Mouse (Mus musculus) olfactory bulb, adult 2 months (tissue): ENCODE measurements around the gene Adgrb2. TPM values are rescaled to one million over a fixed set of nuclear protein-coding genes. Genes with fewer than 3 reads are reported as not detected.

ENCODE experiments used
- H3K27ac ChIP-seq: fragments of 200-500 bp; 2 replicates; pipeline ENCODE4 v1.5.1; 2012; ENCODE audit warnings: low read depth, low read length; ENCODE audit not compliant: insufficient read depth
- H3K4me1 ChIP-seq: fragments of 200-500 bp; 2 replicates; pipeline ENCODE4 v1.6.1; 2012; ENCODE audit warnings: low read length; ENCODE audit not compliant: control insufficient read depth, insufficient read depth
- H3K4me3 ChIP-seq: fragments of 200-500 bp; 2 replicates; pipeline ENCODE4 v1.5.1; 2012; ENCODE audit warnings: mild to moderate bottlenecking, low read depth, low read length, moderate library complexity; ENCODE audit not compliant: insufficient read depth
- CTCF ChIP-seq: fragments of 200-500 bp; IDR thresholded peaks from 2 replicates; pipeline ENCODE4 v1.5.1; 2012; ENCODE audit warnings: low read depth, mild to moderate bottlenecking, low read length, moderate library complexity; ENCODE audit not compliant: insufficient read depth
- POLR2A ChIP-seq: fragments of 200-500 bp; IDR thresholded peaks from 2 replicates; pipeline ENCODE4 v1.6.1; 2012; ENCODE audit warnings: mild to moderate bottlenecking, low read depth, low read length, moderate library complexity; ENCODE audit not compliant: insufficient read depth
- WGBS: fragments of 180-500 bp; shearing (Covaris S2); methylation state at CpG from one replicate; pipeline ENCODE4 v1.1.7; 2018; 5-methylcytosine and 5-hydroxymethylcytosine counted together
- polyA plus RNA-seq: library from polyadenylated mRNA; stranded (reverse); fragments of >200 nt; gene quantifications from 2 replicates; pipeline ENCODE4 v1.2.4, GENCODE M21; 2012; ENCODE audit warnings: low replicate concordance; ENCODE audit not compliant: missing spikeins, insufficient read depth, insufficient read length

Adgrb2 gene
- polyA plus RNA-seq, 1 experiment: not detected

DNA sequence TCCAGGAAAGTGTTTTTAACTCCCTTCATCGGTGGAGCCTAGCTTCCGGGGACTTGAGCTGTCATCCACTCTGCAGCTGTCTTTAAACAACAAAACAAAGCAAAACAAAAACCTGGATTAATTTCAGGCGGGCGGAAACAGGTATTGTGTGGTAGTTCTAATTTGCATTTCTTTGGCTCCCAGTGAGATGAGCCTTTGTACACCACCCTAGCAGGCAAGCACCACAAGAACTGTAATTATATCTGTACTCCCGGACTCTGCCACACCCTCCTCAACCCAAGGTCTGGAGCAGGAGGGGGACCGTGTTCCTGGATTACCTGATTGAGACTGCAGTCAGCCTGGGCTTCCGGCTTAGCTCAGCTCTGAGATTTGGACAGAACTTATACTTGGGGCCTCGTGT lies 14.5 kb upstream of the Adgrb2 start:
- Histone ChIP-seq H3K27ac (no peak overlapping the region), H3K4me1 (peaks cover 47% of the 10 kb centered on the region), H3K4me3 (no peak overlapping the region)
- WGBS: 54% methylated on average over 8 of the region's 8 CpGs
- TF ChIP-seq POLR2A: no peak
- TF ChIP-seq CTCF: no peak

DNA sequence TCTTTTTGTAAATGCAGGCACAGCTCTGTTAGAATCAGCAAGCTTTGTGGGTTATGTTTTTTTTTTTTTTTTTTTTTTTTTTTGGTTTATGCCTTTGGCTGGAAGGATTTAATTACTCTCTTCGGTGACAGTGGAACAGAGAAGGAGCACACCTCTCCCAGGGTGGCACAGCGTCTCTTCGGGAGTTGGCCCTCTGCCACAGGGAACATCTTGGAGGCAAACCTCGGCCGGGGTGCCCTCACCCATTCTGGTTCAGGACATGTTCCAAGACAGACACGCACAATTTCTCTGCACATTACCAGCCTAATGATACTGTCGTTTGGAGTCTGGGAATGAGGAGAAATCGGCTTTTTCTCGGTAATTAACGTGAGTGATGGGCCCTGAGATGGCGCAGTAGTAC lies 13.8 kb upstream of the Adgrb2 start:
- Histone ChIP-seq H3K4me3 (no peak overlapping the region), H3K4me1 (peaks cover 40% of the 10 kb centered on the region), H3K27ac (no peak overlapping the region)
- no peak for TF ChIP-seq CTCF
- TF ChIP-seq POLR2A: no peak
- WGBS: 40% methylated on average over 11 of the region's 11 CpGs

DNA sequence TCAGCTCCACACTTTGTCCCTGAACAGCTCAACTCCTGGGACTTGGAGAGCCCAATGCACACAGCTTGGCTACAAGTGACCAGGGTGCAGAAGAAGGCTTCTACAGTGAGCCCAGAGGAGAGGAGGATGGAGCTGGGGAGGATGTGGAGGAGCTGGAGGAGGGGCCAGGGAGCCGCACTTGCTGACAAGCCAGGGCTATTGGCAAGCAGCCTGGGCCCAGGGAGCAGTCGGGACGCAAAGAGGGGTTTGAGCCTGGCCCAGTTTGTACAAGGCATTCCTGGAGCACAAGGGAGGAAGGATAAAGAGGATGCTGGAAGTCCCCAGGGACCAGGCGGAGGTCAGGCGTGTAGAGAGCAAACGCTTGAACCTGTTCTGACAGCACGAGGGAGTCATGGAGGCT lies 12.7 kb upstream of the Adgrb2 start:
- 50% methylated on average over 7 of the region's 7 CpGs for WGBS
- peaks cover 34% of the 10 kb centered on the region for H3K4me1 ChIP-seq

DNA sequence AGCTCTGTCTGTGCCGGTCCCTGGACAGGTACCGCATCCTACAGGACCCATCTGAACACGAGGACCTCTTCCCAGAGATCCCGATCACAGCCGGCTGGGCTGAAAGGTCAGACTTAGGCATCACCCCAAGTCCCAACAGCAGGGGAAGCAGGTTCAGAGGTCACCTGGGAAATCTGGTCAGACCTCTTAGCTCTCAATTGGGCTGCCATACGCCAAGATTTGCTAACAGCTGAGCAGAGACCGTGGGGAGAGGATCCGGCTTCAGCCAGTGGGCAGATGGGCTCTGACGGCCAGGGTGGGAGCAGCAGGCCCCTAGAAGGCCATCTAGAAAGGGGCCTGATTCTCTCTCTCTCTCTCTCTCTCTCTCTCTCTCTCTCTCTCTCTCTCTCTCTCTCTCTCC lies 10.4 kb upstream of the Adgrb2 start:
- H3K27ac ChIP-seq: no peak overlapping the region
- TF ChIP-seq CTCF (no peak), POLR2A (no peak)
- H3K4me3 ChIP-seq: no peak overlapping the region
- H3K4me1 ChIP-seq: peaks cover 35% of the 10 kb centered on the region
- 76% methylated on average over 9 of the region's 9 CpGs for WGBS

More for the DNA sequence above, 12.7 kb upstream of the Adgrb2 start:
- Histone ChIP-seq H3K27ac (no peak overlapping the region), H3K4me3 (no peak overlapping the region)
- TF ChIP-seq CTCF (no peak), POLR2A (no peak)

DNA sequence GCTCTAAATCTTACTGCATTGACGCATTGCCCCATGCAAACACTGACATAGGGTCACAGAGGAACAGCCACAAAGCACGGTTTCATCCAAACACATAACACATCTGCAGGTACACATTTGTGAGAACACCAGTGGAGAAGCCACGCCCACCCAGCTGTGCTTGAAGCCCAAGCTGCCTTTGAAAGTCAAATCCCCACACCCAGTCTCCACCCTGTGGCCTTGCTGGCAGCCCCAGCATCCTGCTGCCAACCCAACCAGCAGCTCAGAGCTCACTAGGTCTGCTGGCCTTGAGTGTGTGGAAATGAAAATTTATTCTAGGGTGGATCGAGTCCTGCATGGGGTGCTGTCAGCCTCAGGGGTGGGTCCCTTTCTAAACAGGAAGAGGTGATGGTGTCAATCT lies 7.4 kb upstream of the Adgrb2 start:
- Histone ChIP-seq H3K4me3 (no peak overlapping the region), H3K4me1 (peaks cover 38% of the 10 kb centered on the region), H3K27ac (no peak overlapping the region)
- WGBS: 81% methylated on average over 4 of the region's 4 CpGs
- no peak for TF ChIP-seq POLR2A
- no peak for TF ChIP-seq CTCF

DNA sequence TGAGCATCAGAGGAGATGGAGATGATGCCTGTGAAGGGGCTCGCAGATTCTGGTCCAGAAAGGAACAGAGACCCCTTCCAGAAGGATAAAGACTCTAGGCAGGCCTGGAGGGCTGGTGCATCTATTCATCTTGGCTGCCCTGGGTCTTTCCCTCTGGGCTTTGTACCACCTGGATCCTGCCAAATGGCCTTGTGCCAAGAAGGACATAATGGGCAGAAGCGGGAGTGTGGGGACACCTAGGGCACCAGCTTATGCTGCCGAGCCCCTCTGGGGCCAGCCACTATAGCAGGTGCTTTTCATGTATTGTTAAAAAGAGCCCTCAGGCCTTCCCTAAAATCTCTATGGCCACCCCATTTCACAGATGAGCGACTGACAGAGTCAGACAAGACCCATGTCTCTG lies 6.4 kb upstream of the Adgrb2 start:
- 63% methylated on average over 4 of the region's 4 CpGs for WGBS
- H3K27ac ChIP-seq: no peak overlapping the region
- TF ChIP-seq CTCF: no peak
- no peak for TF ChIP-seq POLR2A
- H3K4me3 ChIP-seq: no peak overlapping the region
- peaks cover 40% of the 10 kb centered on the region for H3K4me1 ChIP-seq

DNA sequence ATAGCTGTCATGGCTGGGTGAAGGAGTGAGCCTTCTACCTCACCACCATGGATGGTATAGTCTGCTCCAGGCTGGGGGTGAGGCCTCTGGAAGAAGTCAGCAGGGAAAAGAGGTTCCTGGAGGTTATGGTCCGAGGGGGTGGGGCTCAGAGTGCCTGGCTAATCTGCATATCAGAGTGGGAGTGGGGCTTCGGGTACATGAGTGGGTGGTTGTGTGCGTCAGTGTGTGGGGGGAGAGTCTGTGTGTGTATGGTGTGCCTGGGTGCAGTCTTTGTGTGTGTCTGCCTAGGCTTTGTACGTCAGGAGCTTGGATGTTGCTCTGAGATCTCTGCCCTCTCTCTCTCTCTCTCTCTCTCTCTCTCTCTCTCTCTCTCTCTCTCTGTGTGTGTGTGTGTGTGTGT lies 5.7 kb upstream of the Adgrb2 start:
- H3K27ac ChIP-seq: peak overlapping the region; percentile 24; the same call in 1 of the 2 replicates
- H3K4me1 ChIP-seq: peaks cover 46% of the 10 kb centered on the region
- TF ChIP-seq POLR2A (no peak), CTCF (no peak)
- 40% methylated on average over 4 of the region's 4 CpGs for WGBS
- H3K4me3 ChIP-seq: no peak overlapping the region

DNA sequence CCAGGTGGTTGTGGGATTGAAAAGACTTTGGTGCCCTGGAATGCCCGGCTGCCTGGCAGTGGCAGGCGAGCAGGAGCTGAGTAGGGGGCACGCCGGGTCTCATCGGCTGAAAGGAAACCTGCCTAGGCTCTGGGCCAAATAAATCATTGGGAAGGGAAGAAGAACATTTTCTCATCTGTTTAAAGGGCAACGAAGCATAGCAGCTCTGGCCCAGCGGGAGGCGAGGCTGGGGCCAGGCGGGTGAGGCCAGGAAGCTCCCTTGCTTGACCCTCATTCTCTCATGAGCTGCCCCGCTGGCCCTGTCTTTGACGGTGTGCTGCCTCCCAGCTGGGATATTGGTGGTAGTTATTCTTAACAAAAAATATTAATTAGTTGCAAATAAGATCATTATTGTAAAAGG lies 3.0 kb upstream of the Adgrb2 start:
- Histone ChIP-seq H3K27ac (no peak overlapping the region), H3K4me1 (peaks cover 54% of the 10 kb centered on the region), H3K4me3 (no peak overlapping the region)
- no peak for TF ChIP-seq CTCF
- TF ChIP-seq POLR2A: no peak
- 53% methylated on average over 11 of the region's 11 CpGs for WGBS

DNA sequence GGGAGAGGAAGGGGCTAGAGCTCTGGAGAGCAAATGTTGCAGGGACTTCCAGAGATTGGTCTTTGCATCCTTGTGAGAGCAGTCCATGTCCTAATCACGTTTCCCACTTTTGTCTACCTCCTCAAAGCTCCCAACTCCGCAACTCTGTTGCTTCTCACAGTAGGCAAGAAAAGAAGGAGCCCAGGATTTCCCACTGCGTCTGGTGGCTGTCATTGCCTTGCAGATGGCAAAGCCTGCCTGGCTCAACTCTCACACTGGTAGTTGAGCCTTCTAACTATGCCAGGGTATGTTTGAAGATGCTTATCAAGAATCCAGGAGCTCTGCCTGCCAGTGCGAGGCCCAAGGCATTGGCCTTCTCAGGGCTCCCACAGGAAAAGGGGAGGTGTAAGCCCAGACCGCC lies 1.6 kb upstream of the Adgrb2 start:
- 32% methylated on average over 5 of the region's 5 CpGs for WGBS
- H3K4me3 ChIP-seq: peak overlapping the region; percentile 5; the same call in 1 of the 2 replicates
- H3K27ac ChIP-seq: peak overlapping the region; percentile 79
- TF ChIP-seq POLR2A (no peak), CTCF (0 out of 2 replicates have a peak, but pooled peaks have one; percentile 10)
- H3K4me1 ChIP-seq: peaks cover 56% of the 10 kb centered on the region

DNA sequence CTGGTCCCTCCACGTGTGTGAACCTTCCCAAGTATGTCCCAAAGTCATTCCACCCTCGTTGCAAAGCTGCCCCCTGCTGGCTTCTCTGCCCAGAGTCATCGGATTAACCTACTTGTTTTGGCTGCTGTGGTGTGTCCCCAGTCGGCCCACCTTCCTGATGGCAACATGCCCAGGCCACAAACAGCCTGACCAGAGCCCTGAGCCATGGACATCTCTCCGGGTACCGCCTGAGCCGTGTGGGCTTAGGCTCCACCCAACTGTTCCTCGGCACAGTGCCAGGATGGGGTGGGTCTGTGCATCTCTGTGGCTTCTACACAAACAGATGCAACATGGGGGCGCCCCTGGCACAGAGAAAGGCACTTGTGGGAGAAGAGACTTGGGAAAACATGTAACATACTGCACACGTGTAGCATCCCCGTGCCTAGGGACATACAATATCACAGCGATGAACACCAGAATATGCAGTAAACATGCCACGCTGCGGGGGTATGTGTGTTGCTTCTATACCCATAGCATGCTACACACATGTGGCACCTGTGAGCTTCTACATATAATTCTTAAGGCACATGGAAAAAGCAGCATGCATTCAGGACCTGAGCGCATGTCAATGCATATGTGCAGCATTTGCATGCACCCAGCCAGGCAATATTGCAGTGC lies 778 bp upstream of the Adgrb2 start:
- TF ChIP-seq POLR2A: no peak
- peak; percentile 83 for TF ChIP-seq CTCF
- peaks cover 52% of the 10 kb centered on the region for H3K4me1 ChIP-seq
- peak overlapping the region; percentile 93 for H3K4me3 ChIP-seq
- 2% methylated on average over 15 of the region's 15 CpGs for WGBS
- peak overlapping the region; percentile 79 for H3K27ac ChIP-seq
